Mouse (Mus musculus): Measurements from ENCODE around the gene Ptprm.

Gene Ptprm

GRCm38 (mm10) chr17:66996016-66996415, 358.2 kb downstream of the Ptprm start:
- in situ Hi-C loops (cut with MboI, MseI): loop anchor here (10.0 kb wide), 1 partner anchor 789 kb away; no protein-coding TSS in a partner anchor

- in situ Hi-C loops (cut with MboI, MseI): loop anchor here (10.0 kb wide), 1 partner anchor 793 kb away; no protein-coding TSS in a partner anchor
These were observed 362.4 kb downstream of the Ptprm start for GRCm38 (mm10) chr17:66991815-66992214.

DNA sequence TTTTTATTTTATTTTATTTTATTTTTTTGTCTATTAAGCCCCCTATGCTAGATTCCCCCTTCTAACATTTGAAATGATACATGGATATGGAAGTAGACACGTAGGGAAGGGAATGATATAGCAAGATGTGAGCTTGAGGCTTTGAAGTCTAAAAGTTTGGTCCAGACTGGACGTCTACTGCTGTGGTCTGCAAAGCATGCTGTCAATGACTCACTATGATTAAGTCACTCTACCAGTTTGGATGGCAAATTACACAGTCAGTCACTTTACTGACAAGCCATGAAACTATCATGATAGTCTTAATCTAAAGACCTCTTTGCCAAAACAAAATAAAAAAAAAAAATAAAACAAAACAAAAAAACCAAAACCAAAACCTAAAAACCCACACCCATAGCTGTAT, 363.5 kb downstream of the Ptprm start:
- in situ Hi-C loops (cut with MboI, MseI): loop anchor here (10.0 kb wide), 1 partner anchor 794 kb away; no protein-coding TSS in a partner anchor

DNA sequence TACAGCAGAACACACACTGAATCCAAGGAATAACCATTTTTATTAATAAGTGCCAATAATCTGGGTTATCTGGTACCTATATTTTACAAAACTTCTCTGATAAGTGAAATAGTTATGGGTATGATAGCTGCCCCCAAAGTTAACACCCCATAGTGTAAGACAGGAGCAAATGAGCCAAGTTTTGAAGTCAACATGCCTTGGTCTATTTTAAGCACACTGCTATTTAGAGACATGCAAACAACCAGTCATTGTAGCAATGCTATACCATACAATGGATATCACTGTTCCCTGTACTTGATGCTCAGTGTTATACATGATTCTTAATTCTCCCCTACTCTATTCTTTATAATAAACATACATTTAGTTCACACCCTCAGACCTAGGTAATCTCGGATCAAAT, 366.2 kb downstream of the Ptprm start:
- in situ Hi-C loops (cut with MboI, MseI): no loop called here

GRCm38 (mm10) chr17:66981649-66982048, 372.6 kb downstream of the Ptprm start:
- in situ Hi-C loops (cut with MboI, MseI): no loop called here

DNA sequence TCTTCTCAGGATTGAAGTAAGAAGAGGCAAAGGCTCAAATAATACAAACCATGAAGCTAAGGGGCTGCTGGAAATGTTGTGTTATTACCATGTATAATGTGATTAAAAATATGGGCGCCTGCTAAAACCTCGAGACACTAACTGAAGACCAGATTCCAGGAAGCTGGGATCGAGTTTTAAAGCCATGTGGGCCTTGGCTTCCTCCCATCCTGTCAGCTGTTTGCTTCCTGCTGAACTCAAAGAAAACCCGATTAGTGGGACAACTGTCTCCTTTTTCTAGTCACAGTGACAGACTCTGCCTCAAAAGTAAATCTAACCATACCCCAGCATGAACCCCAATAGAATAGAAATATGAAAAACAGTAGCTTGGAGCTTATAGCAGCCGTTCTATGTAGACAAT, 374.3 kb downstream of the Ptprm start:
- in situ Hi-C loops (cut with MboI, MseI): no loop called here

DNA sequence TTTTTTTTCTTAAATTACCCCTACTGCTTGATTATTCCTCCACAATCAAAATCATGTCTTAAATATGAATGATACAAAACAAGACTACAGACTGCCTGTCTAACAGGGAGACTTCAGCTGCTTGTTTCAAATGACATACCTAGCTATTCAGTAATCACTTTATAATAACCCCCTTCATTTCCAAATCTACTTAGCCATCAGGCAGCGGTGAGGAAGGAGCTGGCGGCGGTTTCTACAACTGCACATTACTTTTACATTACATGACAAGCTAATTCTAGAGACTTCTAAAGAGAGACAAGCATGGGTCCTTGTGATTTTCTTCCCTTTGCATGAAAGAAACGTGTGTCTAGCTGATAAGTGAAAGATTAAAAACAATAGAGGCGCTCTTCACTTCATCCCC, 377.8 kb downstream of the Ptprm start:
- in situ Hi-C loops (cut with MboI, MseI): no loop called here

GRCm38 (mm10) chr17:66972976-66973375, 381.3 kb downstream of the Ptprm start:
- in situ Hi-C loops (cut with MboI, MseI): no loop called here

- in situ Hi-C loops (cut with MboI, MseI): no loop called here
These were observed 393.3 kb downstream of the Ptprm start for GRCm38 (mm10) chr17:66960986-66961385.

- in situ Hi-C loops (cut with MboI, MseI): no loop called here
These were observed 393.7 kb downstream of the Ptprm start for GRCm38 (mm10) chr17:66960557-66960956.

DNA sequence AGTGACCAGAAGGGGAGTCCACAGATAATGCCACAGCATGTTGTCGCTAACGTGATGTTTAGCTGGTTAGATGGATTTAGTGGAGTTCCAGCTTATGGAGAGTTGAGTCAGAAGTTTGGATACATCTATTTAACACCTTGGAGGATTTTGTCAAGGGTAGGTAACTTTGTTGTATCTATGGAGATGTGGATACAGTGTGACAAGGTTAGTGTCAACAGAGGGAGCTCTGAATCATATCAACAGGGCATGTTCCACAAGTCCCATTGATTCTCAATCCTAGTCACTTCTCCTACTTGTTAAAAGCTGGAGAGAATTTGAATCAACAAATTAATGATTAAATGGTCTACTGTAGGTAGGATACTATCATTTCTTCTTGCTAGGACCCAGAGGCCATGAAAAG, 394.4 kb downstream of the Ptprm start:
- in situ Hi-C loops (cut with MboI, MseI): no loop called here

GRCm38 (mm10) chr17:66958766-66959165, 395.5 kb downstream of the Ptprm start:
- in situ Hi-C loops (cut with MboI, MseI): no loop called here

DNA sequence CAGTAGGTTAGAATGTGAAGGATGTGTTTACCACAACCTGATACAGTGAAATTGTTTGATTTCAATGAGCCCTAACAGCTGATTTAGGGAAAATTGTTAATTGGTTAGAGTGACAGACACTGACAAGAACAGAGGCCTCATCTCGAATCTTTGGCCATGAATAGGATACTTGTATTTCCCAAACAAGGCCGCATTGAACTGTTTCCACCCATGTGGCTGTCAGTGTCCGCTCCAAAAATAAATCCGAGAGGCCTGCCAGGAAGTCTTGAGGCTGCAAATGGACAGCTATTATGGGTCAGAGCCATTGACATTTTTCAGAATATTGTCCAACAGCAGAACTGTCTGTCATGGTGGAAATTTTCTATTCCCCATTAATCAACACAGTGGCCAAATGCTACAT, 409.8 kb downstream of the Ptprm start:
- in situ Hi-C loops (cut with MboI, MseI): no loop called here

GRCm38 (mm10) chr17:66943539-66943938, 410.7 kb downstream of the Ptprm start:
- in situ Hi-C loops (cut with MboI, MseI): no loop called here

GRCm38 (mm10) chr17:66925611-66926010, 428.6 kb downstream of the Ptprm start:
- in situ Hi-C loops (cut with MboI, MseI): no loop called here

DNA sequence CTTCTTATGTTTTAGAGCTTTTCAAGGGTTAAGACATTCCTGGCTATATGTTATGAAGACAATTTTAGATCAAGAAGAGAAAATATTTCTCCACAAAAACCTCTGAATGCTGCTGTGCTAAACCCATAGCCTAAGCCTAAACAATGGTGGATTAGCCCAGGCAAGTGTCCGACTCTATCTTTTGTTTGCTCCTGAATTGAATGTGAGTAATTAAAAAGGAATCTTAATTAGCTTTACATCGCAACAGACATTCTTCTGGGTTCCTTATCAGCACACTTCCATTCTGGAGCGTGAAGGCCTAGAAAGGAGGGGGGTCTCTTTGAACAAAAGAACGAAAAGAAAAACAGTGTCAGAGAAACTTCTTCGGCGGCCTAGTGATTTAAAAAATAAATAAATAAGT, 439.6 kb downstream of the Ptprm start:
- in situ Hi-C loops (cut with MboI, MseI): no loop called here

DNA sequence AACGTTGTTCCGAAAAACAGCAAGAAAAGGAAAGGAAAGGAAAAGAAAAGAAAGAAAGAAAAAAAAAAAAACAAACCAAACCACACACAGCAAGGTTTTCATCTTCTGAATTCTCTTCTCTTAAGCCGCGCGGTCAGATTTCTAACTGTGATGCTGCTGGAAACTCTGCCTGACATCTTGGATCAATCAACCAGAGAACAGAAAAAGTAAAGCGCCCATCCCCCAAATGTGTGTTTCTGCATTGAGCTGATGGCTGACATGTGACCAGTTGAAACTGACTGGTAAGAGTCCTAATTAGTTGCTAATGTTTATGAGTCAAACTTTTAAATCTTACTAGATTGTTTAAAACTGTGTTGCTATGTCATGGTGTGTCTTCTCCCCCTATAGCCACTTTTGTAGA, 441.7 kb downstream of the Ptprm start:
- in situ Hi-C loops (cut with MboI, MseI): no loop called here

DNA sequence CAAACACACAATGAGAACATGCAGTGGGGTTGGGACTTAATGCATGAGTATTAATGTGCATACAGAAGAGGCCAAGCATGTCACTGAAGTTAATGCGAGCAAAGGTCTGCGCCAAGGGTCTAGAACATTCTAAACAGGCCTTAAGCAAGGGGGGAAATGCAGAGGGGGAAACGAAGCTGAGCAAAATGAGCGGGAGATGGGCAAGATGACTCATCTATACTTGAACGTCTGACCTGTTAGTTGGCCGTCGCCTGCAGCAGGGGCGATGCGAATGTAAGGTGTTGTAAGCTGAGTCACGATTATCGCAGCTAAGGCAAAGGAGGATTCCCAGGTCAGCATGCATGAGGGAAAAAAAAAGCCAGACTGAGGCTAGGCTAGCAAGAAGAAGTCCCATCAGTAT, 442.1 kb downstream of the Ptprm start:
- in situ Hi-C loops (cut with MboI, MseI): no loop called here

GRCm38 (mm10) chr17:66909901-66910300, 444.4 kb downstream of the Ptprm start:
- in situ Hi-C loops (cut with MboI, MseI): no loop called here

- in situ Hi-C loops (cut with MboI, MseI): no loop called here
These were observed 445.3 kb downstream of the Ptprm start for GRCm38 (mm10) chr17:66908921-66909320.

- in situ Hi-C loops (cut with MboI, MseI): no loop called here
These were observed 460.1 kb downstream of the Ptprm start for GRCm38 (mm10) chr17:66894181-66894580.

DNA sequence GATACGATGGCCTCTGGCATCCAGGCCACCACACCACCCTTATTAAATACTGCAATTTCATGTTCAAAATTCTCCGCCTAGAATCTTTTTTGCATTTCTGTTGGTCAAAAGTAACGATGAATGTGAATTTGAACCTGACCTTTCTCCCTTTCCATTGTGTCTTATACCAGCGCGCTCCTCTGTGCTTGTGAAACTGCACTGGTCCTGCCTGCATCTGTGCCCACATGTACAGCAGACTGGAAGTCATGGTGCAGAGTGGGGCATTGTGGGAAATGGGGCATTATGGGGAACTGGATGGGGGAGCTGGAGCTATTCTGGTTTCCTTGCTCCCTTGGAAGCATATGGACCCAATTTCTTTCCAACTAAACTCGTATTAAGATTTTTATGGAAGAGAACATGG, 462.3 kb downstream of the Ptprm start:
- in situ Hi-C loops (cut with MboI, MseI): no loop called here

DNA sequence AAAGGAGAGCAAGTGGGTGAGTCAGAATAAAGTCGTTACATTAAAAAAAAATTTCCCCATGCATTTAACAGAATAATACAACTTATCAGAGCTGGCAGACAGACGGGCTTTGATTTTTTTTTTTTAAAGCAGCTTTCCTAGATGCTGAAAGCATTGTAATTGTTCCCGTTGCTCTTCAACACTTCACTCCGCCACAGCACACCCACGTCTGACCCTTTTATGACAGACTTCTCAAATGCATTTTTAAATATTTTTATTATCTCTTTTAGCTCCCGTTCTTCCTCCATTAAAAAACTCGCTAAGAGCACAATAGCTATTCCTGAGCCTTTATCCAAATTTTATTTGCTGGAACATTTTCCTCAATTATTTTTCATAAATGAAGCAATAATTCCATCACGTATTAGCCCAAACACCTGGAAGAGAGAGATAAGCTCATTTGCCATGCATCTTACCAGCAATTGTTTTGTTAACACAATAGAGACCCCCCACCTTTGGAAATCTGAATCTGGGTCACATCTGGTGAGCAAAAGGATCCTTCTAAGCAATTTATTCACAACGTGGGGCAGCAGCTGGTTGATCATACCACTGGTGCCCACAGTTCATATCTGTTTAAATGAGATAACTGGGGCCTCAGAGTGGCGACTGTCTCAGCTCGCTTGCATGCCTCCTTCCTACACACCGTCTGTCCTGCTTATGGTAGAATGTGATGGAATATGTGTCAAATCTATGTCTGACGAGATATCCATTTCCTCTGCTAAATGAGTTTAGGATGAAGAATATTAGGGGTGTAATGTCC, 463.0 kb downstream of the Ptprm start:
- in situ Hi-C loops (cut with MboI, MseI): no loop called here

GRCm38 (mm10) chr17:66882304-66882703, 472.0 kb downstream of the Ptprm start:
- in situ Hi-C loops (cut with MboI, MseI): no loop called here

Measured in T-helper 2 cell (primary cell).